Mouse (Mus musculus): ENCODE results near the gene Prrg4.
"Not testable (repeated sequence)": the region's sequence is repeated elsewhere in the genome, so short reads cannot be mapped to it uniquely, and the experiment has no call there.

DNA sequence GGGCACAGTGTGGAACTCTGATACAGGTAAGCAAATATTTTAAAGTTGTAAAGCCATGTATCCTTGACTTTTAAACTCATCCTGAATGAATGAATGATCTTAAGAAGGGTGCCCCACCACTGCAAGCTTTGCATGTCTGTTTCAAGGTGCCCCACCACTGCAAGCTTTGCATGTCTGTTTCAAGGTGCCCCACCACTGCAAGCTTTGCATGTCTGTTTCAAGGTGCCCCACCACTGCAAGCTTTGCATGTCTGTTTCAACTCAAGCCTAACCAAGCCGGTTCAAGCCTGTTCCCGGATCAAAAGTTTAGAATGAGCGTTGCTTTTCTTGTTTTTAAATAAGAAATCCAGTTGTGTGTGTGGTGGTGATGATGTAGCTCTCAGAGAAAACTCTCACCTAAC, 30.9 kb downstream of the Prrg4 start:
- TF ChIP-seq POLR2A (IDR thresholded peaks at IDR 0.05; ENCODE audit: control insufficient read depth in 1 of 2, insufficient read depth in 1 of 2, low read depth in 1 of 2, low read length in 2 of 2, poor library complexity in 1 of 2); EP300 (IDR thresholded peaks at IDR 0.05; ENCODE audit: low read depth in 1 of 2, low read length in 2 of 2); TAL1 (IDR thresholded peaks at IDR 0.05; ENCODE audit: low read length); CTCF (IDR thresholded peaks at IDR 0.05 in 2 of 3, conservative IDR thresholded peaks at IDR 0.05 in 1 of 3; ENCODE audit: control insufficient read depth in 1 of 3, insufficient read depth in 1 of 3, low read depth in 2 of 3, low read length in 3 of 3, poor library complexity in 1 of 3, severe bottlenecking in 1 of 3); POLR2AphosphoS5 (IDR thresholded peaks at IDR 0.05; ENCODE audit: borderline replicate concordance, low read depth, low read length); MYC (IDR thresholded peaks at IDR 0.05; ENCODE audit: low read depth, low read length): not testable (repeated sequence)

Data from MEL (cell line).